Mouse (Mus musculus) layer of hippocampus, adult 9-11 months (tissue): ENCODE data around the gene Fbxo42.

Experiments
- DNase-seq: peaks from one replicate; pipeline ENCODE4 v3.0.0; 2022

Fbxo42 gene

GRCm38 (mm10) chr4:141178500-141178899, 30.8 kb downstream of the Fbxo42 start:
- DNase-seq, result no peak

- no peak for DNase-seq
These were observed 33.1 kb downstream of the Fbxo42 start for GRCm38 (mm10) chr4:141180831-141181230.

GRCm38 (mm10) chr4:141181981-141182380, 34.3 kb downstream of the Fbxo42 start:
- DNase-seq, result no peak

GRCm38 (mm10) chr4:141183932-141184331, 36.2 kb downstream of the Fbxo42 start:
- no peak for DNase-seq

- DNase-seq, result no peak
These were observed 36.7 kb downstream of the Fbxo42 start for GRCm38 (mm10) chr4:141184426-141184825.

- DNase-seq, result no peak
These were observed 39.5 kb downstream of the Fbxo42 start for GRCm38 (mm10) chr4:141186923-141187836.

- DNase-seq, result no peak
These were observed 43.6 kb downstream of the Fbxo42 start for GRCm38 (mm10) chr4:141191294-141191693.

- DNase-seq, result no peak
These were observed 46.8 kb downstream of the Fbxo42 start for GRCm38 (mm10) chr4:141194553-141194952.

GRCm38 (mm10) chr4:141196981-141197685, 49.4 kb downstream of the Fbxo42 start:
- no peak for DNase-seq

- DNase-seq, result no peak
These were observed 49.9 kb downstream of the Fbxo42 start for GRCm38 (mm10) chr4:141197686-141198035.

GRCm38 (mm10) chr4:141200906-141201305, 53.2 kb downstream of the Fbxo42 start:
- peak; percentile 20 for DNase-seq

- DNase-seq, result no peak
These were observed 54.5 kb downstream of the Fbxo42 start for GRCm38 (mm10) chr4:141202192-141202591.

- peak; percentile 51 for DNase-seq
These were observed 56.9 kb downstream of the Fbxo42 start for GRCm38 (mm10) chr4:141204580-141205061.

GRCm38 (mm10) chr4:141207081-141207480, 59.4 kb downstream of the Fbxo42 start:
- no peak for DNase-seq

- no peak for DNase-seq
These were observed 63.0 kb downstream of the Fbxo42 start for GRCm38 (mm10) chr4:141210524-141211219.

- no peak for DNase-seq
These were observed 63.9 kb downstream of the Fbxo42 start for GRCm38 (mm10) chr4:141211646-141212045.

- DNase-seq, result no peak
These were observed 65.2 kb downstream of the Fbxo42 start for GRCm38 (mm10) chr4:141212892-141213291.

- DNase-seq, result no peak
These were observed 65.6 kb downstream of the Fbxo42 start for GRCm38 (mm10) chr4:141213342-141213741.

- peak; percentile 93 for DNase-seq
These were observed 66.1 kb downstream of the Fbxo42 start, which contains the start of gene Rsg1 for GRCm38 (mm10) chr4:141213770-141214336. TSS of gene Rsg1 (plus strand) at chr4:141213956.

- no peak for DNase-seq
These were observed 66.7 kb downstream of the Fbxo42 start for GRCm38 (mm10) chr4:141214337-141214851.

- DNase-seq, result no peak
These were observed 72.0 kb downstream of the Fbxo42 start for GRCm38 (mm10) chr4:141219583-141220213.

- no peak for DNase-seq
These were observed 74.1 kb downstream of the Fbxo42 start for GRCm38 (mm10) chr4:141221848-141222247.
